Mouse (Mus musculus) kidney, adult 2 months (tissue): ENCODE data around the gene Gm6793.
A peak's percentile ranks its signal among the peaks of the same experiment; 100 is the strongest.

Experiments
- CTCF ChIP-seq: fragments of 200-500 bp; conservative IDR thresholded peaks from 2 replicates; pipeline ENCODE4 v1.5.1; 2011; ENCODE audit warnings: low read depth, mild to moderate bottlenecking, control low read depth, low read length, moderate library complexity, mixed read lengths; ENCODE audit not compliant: insufficient read depth, insufficient read length
- POLR2A ChIP-seq: fragments of 200-500 bp; IDR thresholded peaks from one replicate; pipeline ENCODE4 v1.6.1; 2011; ENCODE audit warnings: low read depth, low read length, control low read depth

DNA sequence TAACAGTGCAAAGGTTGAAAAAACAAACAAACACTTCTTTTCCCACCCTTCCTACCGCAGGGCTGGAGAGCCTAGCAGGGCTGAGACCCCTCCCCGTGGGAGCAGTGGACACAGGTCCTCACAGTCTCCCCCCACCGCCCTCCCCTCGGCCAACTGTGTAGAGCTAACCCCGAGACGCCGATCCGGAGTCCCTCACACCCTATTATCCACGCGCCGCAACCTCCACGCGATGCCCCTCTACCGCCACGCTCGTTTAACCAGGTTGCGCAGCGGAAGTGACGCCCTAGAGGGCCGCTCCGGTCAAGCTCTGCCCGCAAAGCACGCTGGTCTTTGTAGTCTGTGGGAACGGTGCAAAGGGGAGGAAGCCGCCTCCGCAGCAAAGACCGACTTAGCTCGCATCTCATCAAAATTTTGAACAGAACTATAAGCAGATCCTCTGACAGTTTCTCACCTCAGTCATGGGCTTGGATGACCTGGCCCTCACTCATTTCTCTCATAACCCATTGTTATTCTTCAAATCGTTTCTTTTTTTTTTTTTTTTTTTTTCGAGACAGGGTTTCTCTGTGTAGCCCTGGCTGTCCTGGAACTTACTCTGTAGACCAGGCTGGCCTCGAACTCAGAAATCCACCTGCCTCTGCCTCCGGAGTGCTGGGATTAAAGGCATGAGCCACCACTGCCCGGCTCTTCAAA lies 22.7 kb downstream of the Gm6793 start, which contains the start of gene Adat1:
- TF ChIP-seq CTCF = no peak
- TF ChIP-seq POLR2A = peak; percentile 23
